Mouse (Mus musculus) erythroid progenitor cell, adult 5-6 weeks (primary cell): ENCODE data around the gene Runx1. TPM values are rescaled to one million over a fixed set of nuclear protein-coding genes. Genes with fewer than 3 reads are reported as not detected.
A peak's percentile ranks its signal among the peaks of the same experiment; 100 is the strongest.

Experiments
- ATAC-seq: replicated peaks from 2 replicates; pipeline ENCODE4 v1.8.0; 2016; ENCODE audit warnings: moderate number of reproducible peaks, mild to moderate bottlenecking, moderate TSS enrichment, inconsistent platforms; ENCODE audit not compliant: poor library complexity, low FRiP score, severe bottlenecking
- total RNA-seq, 2 experiments: library from RNA; stranded (forward) in 1 of 2; stranded (reverse) in 1 of 2; fragments of 150-400 nt in 1 of 2; fragments of 186-747, 209-891 nt in 1 of 2; gene quantifications; 2 replicates each; pipeline versions ENCODE4 v1.2.3 to v1.2.4; 2015 to 2017; ENCODE audit warnings: low replicate concordance in 2 of 2

Gene Runx1
- total RNA-seq, 2 experiments from 2014 or later = 59.5 to 107 TPM

DNA sequence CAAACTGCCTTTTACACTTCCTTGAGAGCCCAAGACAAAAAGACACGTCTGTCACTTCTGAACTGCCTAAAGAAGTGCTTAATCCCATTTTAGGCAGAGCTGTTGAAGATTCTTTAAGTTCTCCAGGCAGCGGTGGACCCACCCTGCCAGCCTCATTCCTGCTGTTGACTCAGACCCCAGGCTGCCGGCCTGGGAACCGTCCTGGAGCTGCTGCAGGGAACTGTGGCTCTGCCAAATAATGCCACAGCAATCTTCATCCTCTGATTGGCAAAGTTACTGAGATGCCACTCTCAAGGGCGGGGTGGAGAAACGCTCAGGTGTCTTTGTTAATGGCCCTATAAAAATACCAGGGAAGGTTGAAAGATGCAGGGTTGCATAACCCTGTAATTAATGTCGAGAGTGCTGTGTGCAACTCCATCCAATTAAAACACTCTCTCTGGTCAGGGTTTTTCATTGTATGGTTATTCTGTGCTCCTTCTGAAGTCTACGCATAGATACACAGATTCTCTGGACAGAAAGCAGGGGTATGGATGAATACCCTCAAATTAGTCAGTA is 2.4 kb upstream of the Runx1 start:
- no peak for ATAC-seq

GRCm38 (mm10) chr16:92827663-92828307 is 1.8 kb upstream of the Runx1 start:
- ATAC-seq = no peak

DNA sequence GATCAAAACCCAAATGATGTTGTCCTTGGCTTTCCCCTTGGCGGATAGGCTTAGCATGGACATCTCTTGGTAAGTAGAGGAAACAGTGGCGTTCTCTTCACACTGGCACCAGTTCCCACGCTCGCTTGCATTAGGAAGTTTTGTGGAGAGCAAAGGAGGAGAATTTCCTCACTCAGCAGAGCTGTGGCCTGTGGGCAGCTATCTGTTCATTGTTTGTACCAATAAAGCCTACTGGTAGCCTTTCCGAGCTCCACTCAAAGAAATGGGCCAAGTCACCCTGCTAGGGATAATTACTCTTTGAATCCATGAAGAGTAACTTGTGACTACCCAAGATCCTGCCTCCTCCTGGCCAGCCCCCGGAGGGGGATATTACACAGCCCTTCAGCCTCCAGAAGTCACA is 734 bp upstream of the Runx1 start:
- no peak for ATAC-seq

GRCm38 (mm10) chr16:92825204-92825843 is 625 bp downstream of the Runx1 start:
- ATAC-seq = peak; percentile 66

DNA sequence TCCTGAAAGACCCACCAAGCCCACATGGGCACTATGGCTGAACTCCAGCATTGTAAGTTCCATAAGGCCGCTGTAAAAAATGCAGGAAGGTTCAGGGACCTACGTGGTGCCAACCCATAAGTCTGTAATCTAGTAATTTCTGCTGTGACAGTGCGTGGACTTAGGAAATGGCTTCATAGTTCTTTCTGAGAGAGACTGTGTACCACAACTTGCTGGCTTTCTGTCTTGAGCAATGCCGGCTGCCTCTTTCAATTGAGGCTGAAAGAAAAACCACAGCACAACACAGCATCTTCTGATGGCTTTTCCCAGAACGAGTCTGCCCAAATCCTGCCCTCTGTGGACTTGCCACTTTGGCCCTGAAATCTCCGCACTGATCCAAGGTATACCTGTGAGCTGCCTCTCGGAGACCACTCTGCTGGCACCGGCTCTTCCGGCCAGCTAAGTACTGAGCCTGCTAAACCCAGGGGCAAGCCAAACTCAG is 1.2 kb downstream of the Runx1 start:
- no peak for ATAC-seq

DNA sequence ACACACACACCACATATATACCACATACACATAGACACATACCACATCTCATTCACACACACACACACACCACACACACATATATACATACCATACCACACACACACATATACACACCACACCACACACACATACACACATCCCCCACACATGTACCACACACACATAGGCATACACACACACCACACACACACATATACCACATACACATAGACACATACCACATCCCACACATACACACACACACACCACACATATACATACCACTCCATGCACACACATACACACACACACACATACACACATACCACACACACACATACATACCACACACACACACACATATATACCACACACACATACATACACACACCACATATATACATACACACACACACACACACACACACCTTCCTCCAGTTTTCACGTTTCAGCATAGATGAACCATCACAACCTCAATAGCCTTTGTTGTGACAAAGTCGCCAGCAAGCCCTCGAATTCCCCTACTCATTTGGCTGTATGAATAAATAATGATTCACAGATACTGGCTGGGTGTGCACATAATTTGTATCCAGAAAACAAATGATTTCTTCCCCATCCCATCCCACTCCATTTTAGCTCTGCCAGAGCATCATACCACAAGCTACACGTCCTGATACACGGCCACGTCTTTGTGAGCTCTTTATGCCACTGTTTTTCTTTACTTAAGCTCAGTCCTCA is 1.8 kb downstream of the Runx1 start:
- ATAC-seq = no peak

DNA sequence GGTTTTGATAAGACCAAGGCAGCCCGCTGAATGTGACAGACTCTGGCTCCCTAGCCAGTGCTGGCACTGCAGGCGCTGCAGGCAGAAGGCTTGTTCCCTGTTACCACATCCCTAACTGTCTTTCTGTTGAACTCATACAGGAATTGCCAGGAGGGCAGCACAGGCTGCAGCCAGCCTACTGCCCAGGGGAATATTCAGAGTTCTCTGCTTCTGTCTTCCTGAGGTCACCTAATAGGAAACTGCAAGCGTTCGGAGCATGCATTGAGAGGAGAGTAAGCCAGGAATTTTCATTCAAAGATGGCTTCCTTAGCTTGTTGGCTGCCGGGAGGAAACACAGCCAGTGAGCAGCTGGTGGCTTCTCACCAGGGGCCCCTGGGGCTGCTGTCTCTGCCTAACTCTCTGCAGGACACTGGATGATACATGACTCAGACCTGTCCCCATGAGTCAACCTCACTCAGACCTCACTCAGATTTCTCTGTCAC is 2.5 kb downstream of the Runx1 start:
- no peak for ATAC-seq

DNA sequence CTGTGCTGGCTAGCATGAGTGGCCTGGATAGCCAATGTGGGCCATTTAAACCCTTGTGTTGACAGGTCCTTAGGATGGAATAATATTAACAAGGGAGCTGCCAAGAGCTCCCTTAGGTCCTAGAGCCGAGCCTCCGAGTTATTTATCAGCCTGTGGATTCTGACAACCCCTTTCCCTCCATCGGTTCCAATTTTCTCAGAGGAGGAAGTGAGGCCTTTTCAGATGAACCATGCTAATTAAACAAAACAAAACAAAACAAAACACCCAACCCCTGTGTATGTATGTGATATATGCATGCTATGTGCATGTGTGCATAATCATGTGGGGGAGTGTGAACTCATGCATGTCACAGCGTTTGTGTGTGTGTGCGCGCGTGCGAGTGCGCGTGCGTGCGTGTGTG is 3.3 kb downstream of the Runx1 start:
- no peak for ATAC-seq

DNA sequence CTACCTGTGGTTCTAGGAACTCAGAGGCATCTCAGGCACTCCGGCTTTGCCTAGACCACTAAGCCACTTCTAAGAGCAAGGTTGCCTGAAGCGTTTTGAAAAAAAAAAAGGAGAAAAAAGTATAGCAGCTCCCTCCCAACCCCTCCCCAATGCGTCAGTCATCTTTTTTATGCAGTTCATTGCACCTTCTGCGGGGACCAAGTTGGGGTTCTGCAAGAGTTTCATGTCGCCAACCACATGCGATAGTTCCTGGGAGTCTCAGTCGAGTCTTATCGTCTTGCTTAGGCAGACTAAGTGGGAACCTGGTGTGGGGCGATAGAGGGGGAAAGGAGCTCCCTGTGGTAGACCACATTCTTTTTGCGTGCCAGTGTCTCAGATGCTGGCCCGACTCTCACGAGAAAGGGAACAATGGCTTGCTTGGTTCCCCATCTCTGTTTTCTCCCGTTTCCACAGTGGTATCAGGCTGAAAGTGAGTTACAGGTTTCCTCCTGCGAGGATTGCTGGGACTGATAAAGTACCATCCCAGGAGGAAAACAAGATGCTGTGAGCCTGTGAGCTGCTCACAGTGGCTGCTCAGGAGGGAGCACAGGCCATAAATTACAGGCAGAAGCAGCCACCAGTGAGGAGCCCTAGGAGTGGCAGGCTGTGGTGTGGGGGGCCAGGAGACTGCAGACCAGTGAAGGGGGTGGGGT is 3.9 kb downstream of the Runx1 start:
- ATAC-seq = peak; percentile 53

GRCm38 (mm10) chr16:92821596-92821937 is 4.4 kb downstream of the Runx1 start:
- no peak for ATAC-seq

DNA sequence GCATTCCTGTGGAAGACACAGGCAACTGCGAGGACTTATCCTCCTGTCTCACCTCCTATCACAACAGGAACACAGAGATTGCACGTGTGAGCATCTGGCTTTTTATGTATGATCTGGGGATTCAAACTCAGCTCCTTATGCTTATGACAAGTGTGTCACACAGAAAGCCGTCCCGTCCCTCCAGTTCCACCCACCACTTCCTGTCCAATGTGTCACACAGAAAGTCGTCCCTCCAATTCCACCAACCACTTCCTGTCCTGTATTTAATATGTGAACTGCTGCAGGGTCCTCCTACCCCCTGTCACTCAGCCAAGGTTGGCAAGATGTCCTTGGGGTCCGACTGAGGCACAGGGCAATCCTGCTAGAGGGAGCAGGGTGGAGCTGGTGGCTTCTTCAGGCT is 5.5 kb downstream of the Runx1 start:
- no peak for ATAC-seq

DNA sequence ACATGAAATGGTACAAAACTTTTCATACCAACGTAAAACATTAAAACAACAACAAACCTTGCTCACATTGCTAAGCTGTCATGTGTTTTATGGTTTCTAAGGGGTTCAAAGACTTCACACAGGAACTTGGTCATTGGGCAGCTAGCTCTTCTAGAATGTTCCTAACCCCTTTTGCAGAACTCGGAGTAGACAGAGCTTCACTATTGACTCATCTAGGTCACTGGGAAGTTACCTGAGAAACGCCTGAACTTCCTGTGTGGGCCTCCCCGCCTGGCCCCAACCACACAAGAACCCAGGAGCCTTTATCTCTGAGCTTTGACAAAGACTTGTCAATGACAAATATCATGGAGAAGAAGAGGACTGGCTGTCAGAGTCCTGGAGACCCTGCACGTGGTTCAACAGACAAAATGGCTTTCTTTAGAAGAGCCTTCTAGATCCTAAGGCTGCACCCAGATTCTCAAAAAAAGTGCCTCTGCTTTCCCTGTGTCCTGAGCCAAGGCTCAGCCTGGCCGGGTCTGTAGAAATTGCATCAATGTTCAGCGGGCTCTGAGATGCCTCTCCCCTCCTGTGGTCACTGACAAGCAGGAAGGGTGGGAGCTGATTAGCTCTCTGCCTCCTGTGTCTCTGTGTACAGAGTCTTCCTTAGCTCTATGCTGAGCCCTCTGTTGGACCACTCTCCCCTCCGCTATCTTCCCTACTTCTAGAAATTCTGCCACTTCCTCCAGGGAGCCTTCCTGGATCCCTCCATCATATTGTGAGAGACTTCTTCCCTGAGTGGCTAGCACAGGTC is 7.3 kb downstream of the Runx1 start:
- 0 out of 2 replicates have a peak, but pooled peaks have one; percentile 15 for ATAC-seq

GRCm38 (mm10) chr16:92816092-92816491 is 9.9 kb downstream of the Runx1 start:
- ATAC-seq = no peak

DNA sequence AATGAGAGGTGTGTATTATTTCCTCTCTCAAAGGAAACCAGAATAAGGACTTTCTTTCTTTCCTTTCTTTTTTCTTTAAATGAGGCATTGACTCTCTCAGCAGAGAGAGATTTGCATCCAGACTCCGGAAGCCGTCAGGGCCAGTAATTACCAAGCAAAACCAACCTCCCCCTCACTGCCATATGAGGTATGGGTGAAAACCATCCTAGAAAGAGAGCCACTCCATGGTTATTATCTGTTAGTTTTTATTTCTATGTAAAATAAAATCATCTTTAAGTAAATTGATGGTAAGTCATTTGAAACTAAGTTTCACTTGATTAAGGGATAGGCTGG is 10.8 kb downstream of the Runx1 start:
- ATAC-seq = no peak

- ATAC-seq = no peak
Measured at GRCm38 (mm10) chr16:92814366-92815194, 11.4 kb downstream of the Runx1 start.

DNA sequence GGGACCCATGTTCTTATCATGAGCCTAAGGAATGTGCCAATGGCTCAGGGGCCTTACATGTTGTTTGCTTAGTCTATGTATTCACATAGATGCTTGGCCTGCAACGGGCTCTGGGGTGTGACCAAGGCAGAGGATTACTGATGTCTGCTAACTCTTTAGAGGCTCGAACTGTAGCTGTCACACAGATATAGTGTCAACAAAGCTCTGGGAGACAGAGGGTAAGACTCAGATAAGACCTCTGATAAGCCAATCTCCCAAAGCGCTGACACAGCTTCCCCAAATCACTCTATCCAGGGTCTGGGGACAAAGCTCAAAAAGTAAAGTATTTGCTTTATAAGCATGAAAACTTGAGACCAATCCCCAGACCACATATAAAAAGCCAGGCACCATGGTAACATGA is 13.5 kb downstream of the Runx1 start:
- ATAC-seq = no peak

- ATAC-seq = no peak
Measured at GRCm38 (mm10) chr16:92810568-92811240, 15.2 kb downstream of the Runx1 start.

DNA sequence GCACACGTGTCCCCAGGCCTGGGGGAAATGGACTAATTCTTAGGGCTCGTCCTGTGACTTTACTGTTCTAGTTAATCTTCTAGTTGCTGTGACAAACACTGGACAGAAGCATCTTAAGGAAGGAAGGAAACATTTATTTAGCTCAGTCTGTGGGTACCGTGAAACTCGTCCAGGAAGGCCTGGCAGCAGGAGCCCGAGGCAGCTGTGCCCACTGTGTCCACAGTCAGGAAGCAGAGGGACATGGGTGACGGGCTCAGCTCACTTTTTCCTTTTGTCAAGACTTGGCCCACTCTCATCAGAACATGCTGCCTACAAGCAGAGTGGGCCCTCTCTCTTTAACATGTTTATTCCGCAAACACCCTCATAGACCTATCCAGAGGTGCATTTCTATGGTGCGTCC is 18.2 kb downstream of the Runx1 start:
- no peak for ATAC-seq
